ENCODE assay signal across 11 mouse cellular contexts in the genomic region with DNA sequence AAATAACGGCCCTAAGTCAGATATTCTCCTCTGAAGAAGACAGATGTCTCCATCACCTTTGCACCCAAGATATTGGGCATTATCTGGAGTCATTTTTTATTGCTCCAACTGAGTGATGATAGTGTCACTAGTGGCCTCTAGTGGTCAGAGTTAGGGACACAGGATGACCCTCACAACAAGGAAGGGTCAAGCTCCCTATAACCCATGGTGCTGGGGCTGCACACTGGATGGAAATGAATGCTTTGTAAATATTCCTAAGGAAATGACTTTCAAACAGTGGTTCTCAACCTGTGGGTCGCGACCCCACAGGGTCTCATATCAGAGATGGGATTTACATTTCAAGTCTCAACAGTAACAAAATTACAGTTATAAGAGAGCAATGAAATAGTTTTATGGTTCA. TPM values are rescaled to one million over a fixed set of nuclear protein-coding genes. Genes with fewer than 3 reads are reported as not detected.
DNase-seq lines count a peak whose midpoint lies in the region; TF ChIP-seq lines count a peak whose summit lies in the region.
"Had no signal": no experiment of that assay in that cellular context is flagged by ENCODE, and none has a peak within 500 bp of the region (broad histone marks: within the 10 kb centered on the region; RNA-seq: fewer than 3 reads in every experiment).

No protein-coding gene starts in this region.

- intact Hi-C loops in heart, adult 2 months (cut with DNase I): loop anchor here (2.0 to 5.0 kb wide), 2 partner anchors 40 to 60 kb away; no protein-coding TSS in a partner anchor
- intact Hi-C loops in heart, postnatal 10 days (cut with DNase I): loop anchor here (1.0 to 2.0 kb wide), 2 partner anchors 38 to 59 kb away; no protein-coding TSS in a partner anchor
- intact Hi-C loops in heart, postnatal 25 days (cut with DNase I): loop anchor here (2.0 kb wide), 1 partner anchor 38 kb away; no protein-coding TSS in a partner anchor

- no peak for TF ChIP-seq POLR2A in heart, adult 2 months (IDR thresholded peaks at IDR 0.05; ENCODE audit: insufficient read depth, low read depth, low read length)

- H3K27me3 ChIP-seq in heart, adult 2 months (ENCODE audit: control insufficient read depth, insufficient read depth, low read length): no peaks in the 10 kb centered on the region
- H3K27me3 ChIP-seq: neural tube, embryonic 12.5 days had no signal

- no peak overlapping the region for H3K9ac ChIP-seq in heart, adult 2 months (ENCODE audit: low read depth, low read length)
- H3K9ac ChIP-seq: neural tube, embryonic 12.5 days had no signal

- H3K36me3 ChIP-seq in heart, adult 2 months (ENCODE audit: control insufficient read depth, insufficient read depth, low read length): no peaks in the 10 kb centered on the region
- H3K36me3 ChIP-seq: neural tube, embryonic 12.5 days had no signal

- no peak for TF ChIP-seq EP300 in heart, adult 2 months (IDR thresholded peaks at IDR 0.05; ENCODE audit: insufficient read depth, low read depth, low read length)

- no peak for DNase-seq in heart, adult 2 months
- DNase-seq in heart, postnatal 10 days: no peak
- peak; percentile 9 for DNase-seq in urinary bladder, postnatal 25 days (ENCODE audit: low spot score)
- no peak for DNase-seq in urinary bladder, adult 18-20 months (ENCODE audit: low spot score in 2 of 2)
- peak; percentile 30 for DNase-seq in kidney, postnatal 10 days
- no peak for DNase-seq in frontal cortex, adult 2 months (ENCODE audit: extremely low spot score in 1 of 2, low spot score in 1 of 2)
- DNase-seq in thymus, postnatal 0 days (ENCODE audit: low spot score): no peak
- no peak for DNase-seq in heart, postnatal 25 days (ENCODE audit: low spot score)
- DNase-seq: thymus, postnatal 36 days had no signal

- H3K4me3 ChIP-seq in heart, adult 2 months: no peak overlapping the region
- H3K4me3 ChIP-seq: neural tube, embryonic 12.5 days had no signal

- H3K4me1 ChIP-seq in heart, adult 2 months (ENCODE audit: control insufficient read depth, insufficient read depth, low read length): no peaks in the 10 kb centered on the region

- no peak overlapping the region for H3K27ac ChIP-seq in heart, adult 2 months
- H3K27ac ChIP-seq: neural tube, embryonic 12.5 days had no signal

- no peaks in the 10 kb centered on the region for H3K79me2 ChIP-seq in heart, adult 2 months (replicated peaks; ENCODE audit: control insufficient read depth, insufficient read depth, low read length)

- 54% methylated on average over 3 of the region's 3 CpGs for WGBS in heart, adult 2 months

- TF ChIP-seq CTCF in heart, adult 2 months (IDR thresholded peaks at IDR 0.05): peak; percentile 71

RNA-seq across cellular contexts. Expression of a gene that starts 31.7 kb away (rescaled TPM):
- total RNA-seq in heart, adult 2 months (2021): not detected
- polyA plus RNA-seq in heart, adult 2 months (2012; rRNA removed): not detected in 2 replicates
- total RNA-seq in heart, postnatal 10 days (2021): not detected
- polyA plus RNA-seq in frontal cortex, adult 2 months (2012; rRNA removed): 1.7 and 2.4 TPM in 2 replicates
- 0.13 TPM in 1 of 2 replicates, not detected in the other for polyA plus RNA-seq in thymus, postnatal 0 days (2015; fragmentation: Nextera tagmentation; extraction: Ambion mirVana)
- not detected for total RNA-seq in heart, postnatal 25 days (2021)
- polyA plus RNA-seq: spleen, adult 2 months had no signal

Comparison
In these comparisons a context has a peak if more than half of its experiments do, and no peak if none do; other contexts are left out.
1. DNase-seq: peak in urinary bladder, postnatal 25 days (single experiment) and kidney, postnatal 10 days (single experiment); none in heart, adult 2 months (0 of 2), heart, postnatal 10 days (0 of 2), urinary bladder, adult 18-20 months (0 of 2), frontal cortex, adult 2 months (0 of 2), thymus, postnatal 0 days (single experiment) and heart, postnatal 25 days (single experiment).